Mouse (Mus musculus): ENCODE measurements around the gene Coro2b. TPM values are rescaled to one million over a fixed set of nuclear protein-coding genes. Genes with fewer than 3 reads are reported as not detected.

Gene Coro2b
- polyA plus RNA-seq, 2 experiments, result 10.3 to 20.8 TPM

- H3K9me3 ChIP-seq (ENCODE audit: control insufficient read depth, low read length), result no peaks in the 10 kb centered on the region
- ATAC-seq (ENCODE audit: low FRiP score, low read depth) (no peak), DNase-seq (ENCODE audit: low spot score) (no peak)
- no peak for TF ChIP-seq POLR2A (IDR thresholded peaks at IDR 0.05; ENCODE audit: borderline replicate concordance, extremely low read depth, insufficient read depth, insufficient read length)
- no peak overlapping the region for H3K9ac ChIP-seq (ENCODE audit: low read depth, low read length, severe bottlenecking)
- WGBS, result 68% methylated on average over 6 of the region's 6 CpGs
- no peaks in the 10 kb centered on the region for H3K27me3 ChIP-seq (ENCODE audit: control insufficient read depth, insufficient read depth, low read length)
- H3K36me3 ChIP-seq (ENCODE audit: control insufficient read depth, insufficient read depth, low read length), result peaks cover 36% of the 10 kb centered on the region
- no peak overlapping the region for H3K4me2 ChIP-seq (replicated peaks; ENCODE audit: low read depth, low read length, severe bottlenecking)
- H3K4me1 ChIP-seq (ENCODE audit: control insufficient read depth, insufficient read depth, low read length), result peaks cover 28% of the 10 kb centered on the region
- H3K27ac ChIP-seq (replicated peaks; ENCODE audit: low read depth, low read length), result no peak overlapping the region
- H3K4me3 ChIP-seq (replicated peaks; ENCODE audit: low read length), result no peak overlapping the region
These were observed 166.1 kb downstream of the Coro2b start for GRCm38 (mm10) chr9:62370648-62371280.

DNA sequence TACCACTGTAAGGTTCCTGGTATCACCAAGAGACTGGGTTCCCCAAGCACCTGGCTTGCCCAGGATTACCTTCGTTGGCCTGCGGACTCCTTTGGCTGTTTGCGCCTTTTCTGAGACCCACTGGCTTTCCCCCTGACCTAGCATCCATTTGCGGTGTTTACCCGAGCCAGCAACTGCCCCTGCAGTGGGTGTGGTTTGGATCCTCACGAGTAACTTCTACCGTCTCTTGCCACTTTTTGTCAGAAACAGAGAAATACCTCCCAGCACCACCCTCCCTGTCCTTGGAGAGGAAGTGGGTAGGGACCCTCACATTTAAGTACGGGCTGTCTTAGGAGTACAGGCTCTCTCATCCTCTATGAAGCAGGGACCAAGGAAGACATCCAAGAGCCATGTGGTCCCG is 166.7 kb downstream of the Coro2b start:
- H3K4me3 ChIP-seq (replicated peaks; ENCODE audit: low read length), result no peak overlapping the region
- 72% methylated on average over 9 of the region's 9 CpGs for WGBS
- H3K27ac ChIP-seq (replicated peaks; ENCODE audit: low read depth, low read length), result no peak overlapping the region
- H3K4me1 ChIP-seq (ENCODE audit: control insufficient read depth, insufficient read depth, low read length), result peaks cover 32% of the 10 kb centered on the region
- TF ChIP-seq POLR2A (IDR thresholded peaks at IDR 0.05; ENCODE audit: borderline replicate concordance, extremely low read depth, insufficient read depth, insufficient read length), result no peak
- no peak for ATAC-seq (ENCODE audit: low FRiP score, low read depth)
- no peaks in the 10 kb centered on the region for H3K9me3 ChIP-seq (ENCODE audit: control insufficient read depth, low read length)
- H3K27me3 ChIP-seq (ENCODE audit: control insufficient read depth, insufficient read depth, low read length), result no peaks in the 10 kb centered on the region
- no peak overlapping the region for H3K4me2 ChIP-seq (replicated peaks; ENCODE audit: low read depth, low read length, severe bottlenecking)
- DNase-seq (ENCODE audit: low spot score), result no peak
- peaks cover 30% of the 10 kb centered on the region for H3K36me3 ChIP-seq (ENCODE audit: control insufficient read depth, insufficient read depth, low read length)
- no peak overlapping the region for H3K9ac ChIP-seq (ENCODE audit: low read depth, low read length, severe bottlenecking)

Other genes starting within 250 kb of the Coro2b start
- 143 and 468 TPM in 2 replicates for gene Anp32a, start 195.8 kb downstream of the Coro2b start, polyA plus RNA-seq (2012; rRNA removed)
- 104 and 124 TPM in 2 replicates for gene Anp32a, start 195.8 kb downstream of the Coro2b start, polyA plus RNA-seq (2014; fragmentation: Nextera tagmentation; extraction: Ambion mirVana)
- gene Itga11, start 140.8 kb upstream of the Coro2b start, polyA plus RNA-seq (2012; rRNA removed), result 18.2 and 24.2 TPM in 2 replicates
- gene Itga11, start 140.8 kb upstream of the Coro2b start, polyA plus RNA-seq (2014; fragmentation: Nextera tagmentation; extraction: Ambion mirVana), result 11.6 and 13.5 TPM in 2 replicates

All from limb, embryonic 14.5 days (tissue).